Mouse (Mus musculus): ENCODE measurements at regions not wholly inside any gene's neighbourhood (a gene's known extent, or its start where the extent isn't known, plus 50 kb on each side); places are given as distances from the start of the nearest gene placed in this dataset.

GRCm38 (mm10) chr8:116399452-116399851 lies 105.3 kb upstream of the Dynlrb2 start:
- Histone ChIP-seq H3K4me3 (ENCODE audit: control insufficient read depth in 1 of 2, insufficient read depth in 1 of 2, low read depth in 2 of 2, low read length in 2 of 2) (no peak overlapping the region), H3K36me3 (ENCODE audit: control insufficient read depth in 1 of 2, insufficient read depth in 2 of 2, low read length in 2 of 2) (no peaks in the 10 kb centered on the region), H3K79me2 (ENCODE audit: control insufficient read depth, insufficient read depth, low read length, poor library complexity) (no peaks in the 10 kb centered on the region), H3K4me1 (ENCODE audit: control insufficient read depth in 1 of 2, insufficient read depth in 2 of 2, low read length in 2 of 2) (no peaks in the 10 kb centered on the region), H3K27me3 (ENCODE audit: control insufficient read depth in 1 of 2, insufficient read depth in 2 of 2, low read length in 2 of 2) (no peaks in the 10 kb centered on the region), H3K9me3 (replicated peaks; ENCODE audit: insufficient read depth, low read length) (no peaks in the 10 kb centered on the region), H3K27ac (ENCODE audit: control insufficient read depth, low read depth, low read length) (no peak overlapping the region), H3K9ac (ENCODE audit: control insufficient read depth, low read depth, low read length, poor library complexity, severe bottlenecking) (no peak overlapping the region)
- TF ChIP-seq GATA1 (IDR thresholded peaks at IDR 0.05; ENCODE audit: low read depth, low read length) (no peak), CHD1 (IDR thresholded peaks at IDR 0.05; ENCODE audit: low read depth, low read length) (no peak), TAL1 (IDR thresholded peaks at IDR 0.05; ENCODE audit: low read length) (no peak), RAD21 (IDR thresholded peaks at IDR 0.05; ENCODE audit: low read depth, low read length) (no peak), ETS1 (IDR thresholded peaks at IDR 0.05; ENCODE audit: low read depth, low read length) (no peak), ELF1 (IDR thresholded peaks at IDR 0.05; ENCODE audit: low read depth, low read length) (no peak), TCF12 (IDR thresholded peaks at IDR 0.05; ENCODE audit: low read depth, low read length) (no peak), UBTF (IDR thresholded peaks at IDR 0.05; ENCODE audit: borderline replicate concordance, insufficient read depth, low read depth, low read length) (no peak), MAFK (IDR thresholded peaks at IDR 0.05; ENCODE audit: borderline replicate concordance, low read depth, low read length) (no peak), USF1 (IDR thresholded peaks at IDR 0.05; ENCODE audit: low read depth, low read length) (no peak), ZC3H11A (IDR thresholded peaks at IDR 0.05; ENCODE audit: low read depth, low read length) (no peak), KAT2A (conservative IDR thresholded peaks at IDR 0.05; ENCODE audit: low read depth, low read length) (no peak), TBP (IDR thresholded peaks at IDR 0.05; ENCODE audit: low read depth, low read length) (no peak), HCFC1 (IDR thresholded peaks at IDR 0.05; ENCODE audit: low read depth, low read length) (no peak)
- DNase-seq (ENCODE audit: low read depth, low spot score): no peak

DNA sequence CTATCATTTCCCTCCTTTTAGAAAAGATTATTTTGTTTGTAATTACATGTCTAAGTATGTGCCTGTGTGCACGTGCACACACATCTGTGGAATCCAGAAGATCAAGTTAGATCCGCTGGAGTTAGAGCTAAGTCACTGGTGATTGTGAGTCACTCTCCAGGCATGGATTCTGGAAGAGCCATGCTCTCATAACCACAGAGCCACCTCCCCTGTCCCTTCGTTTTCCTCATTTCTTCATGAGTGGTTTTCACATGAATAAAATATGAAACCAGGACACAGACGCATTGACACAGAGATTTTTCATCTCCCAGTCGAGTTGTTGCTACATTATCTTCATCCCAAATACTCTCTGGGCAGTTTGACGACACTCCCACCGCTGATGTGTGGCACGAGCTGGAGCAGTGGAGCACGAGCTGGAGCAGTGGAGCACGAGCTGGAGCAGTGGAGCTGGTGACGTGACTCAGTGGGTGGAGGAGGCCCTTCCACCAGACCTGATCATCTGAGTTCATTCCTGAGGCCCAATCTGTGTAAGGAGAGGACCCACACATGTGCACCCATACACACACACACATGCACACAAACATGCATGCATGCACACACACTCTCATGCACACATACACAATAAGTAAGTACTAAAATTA lies 106.1 kb upstream of the Dynlrb2 start:
- no peaks in the 10 kb centered on the region for H3K36me3 ChIP-seq (ENCODE audit: control insufficient read depth in 1 of 2, insufficient read depth in 2 of 2, low read length in 2 of 2)
- no peak overlapping the region for H3K9ac ChIP-seq (ENCODE audit: control insufficient read depth, low read depth, low read length, poor library complexity, severe bottlenecking)
- no peak overlapping the region for H3K27ac ChIP-seq (ENCODE audit: control insufficient read depth, low read depth, low read length)
- no peaks in the 10 kb centered on the region for H3K27me3 ChIP-seq (ENCODE audit: control insufficient read depth in 1 of 2, insufficient read depth in 2 of 2, low read length in 2 of 2)
- TF ChIP-seq SIN3A (IDR thresholded peaks at IDR 0.05; ENCODE audit: low read length) (no peak), BHLHE40 (IDR thresholded peaks at IDR 0.05; ENCODE audit: borderline replicate concordance, low read depth, low read length) (no peak)
- H3K4me1 ChIP-seq (ENCODE audit: control insufficient read depth in 1 of 2, insufficient read depth in 2 of 2, low read length in 2 of 2): no peaks in the 10 kb centered on the region
- H3K79me2 ChIP-seq (ENCODE audit: control insufficient read depth, insufficient read depth, low read length, poor library complexity): no peaks in the 10 kb centered on the region
- no peak overlapping the region for H3K4me3 ChIP-seq (ENCODE audit: control insufficient read depth in 1 of 2, insufficient read depth in 1 of 2, low read depth in 2 of 2, low read length in 2 of 2)
- no peak for DNase-seq (ENCODE audit: low read depth, low spot score)
- no peaks in the 10 kb centered on the region for H3K9me3 ChIP-seq (replicated peaks; ENCODE audit: insufficient read depth, low read length)

Data from MEL (cell line).